Mouse (Mus musculus): ENCODE data around the gene Ankrd34a. TPM values are rescaled to one million over a fixed set of nuclear protein-coding genes. Genes with fewer than 3 reads are reported as not detected.

Gene Ankrd34a
- total RNA-seq, 2 experiments from 2014 or later, result 55.7 to 56.8 TPM

DNA sequence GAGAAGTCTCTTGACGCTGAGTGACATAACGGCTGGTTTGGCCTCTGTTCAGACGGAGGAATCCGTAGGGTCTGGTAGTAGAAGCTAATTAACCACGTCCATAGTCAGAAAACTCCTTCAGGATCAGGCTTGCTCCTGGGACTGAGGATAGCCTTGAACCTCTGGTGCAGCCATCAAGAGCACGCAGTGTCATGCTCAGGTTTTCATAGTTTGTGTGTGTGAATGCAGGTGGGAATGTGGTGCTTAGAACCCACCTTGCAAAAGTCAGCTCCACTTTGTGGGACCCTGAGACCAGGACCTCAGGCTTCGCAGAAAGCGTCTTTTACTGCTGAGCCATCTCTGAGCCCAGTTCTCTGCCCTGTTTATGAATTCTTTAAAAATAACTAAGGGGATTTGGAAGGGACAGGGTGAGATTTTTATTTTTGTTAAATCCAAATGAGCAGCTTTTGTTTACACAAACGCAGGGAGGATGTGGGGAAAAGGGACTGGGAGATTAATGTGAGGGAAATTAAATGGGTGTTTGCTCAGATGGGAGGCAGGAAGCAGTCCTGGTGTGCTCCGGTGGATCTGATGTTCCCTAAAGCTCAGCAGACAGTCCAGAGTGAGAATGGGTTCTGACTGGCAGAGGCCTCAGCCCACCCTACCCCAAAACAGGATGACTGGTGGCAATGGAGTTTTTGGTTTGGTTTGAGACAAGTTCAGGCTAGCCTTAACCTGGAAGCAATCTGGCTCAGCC, 34.3 kb upstream of the Ankrd34a start:
- no peak for DNase-seq (ENCODE audit: low spot score in 2 of 2)

DNA sequence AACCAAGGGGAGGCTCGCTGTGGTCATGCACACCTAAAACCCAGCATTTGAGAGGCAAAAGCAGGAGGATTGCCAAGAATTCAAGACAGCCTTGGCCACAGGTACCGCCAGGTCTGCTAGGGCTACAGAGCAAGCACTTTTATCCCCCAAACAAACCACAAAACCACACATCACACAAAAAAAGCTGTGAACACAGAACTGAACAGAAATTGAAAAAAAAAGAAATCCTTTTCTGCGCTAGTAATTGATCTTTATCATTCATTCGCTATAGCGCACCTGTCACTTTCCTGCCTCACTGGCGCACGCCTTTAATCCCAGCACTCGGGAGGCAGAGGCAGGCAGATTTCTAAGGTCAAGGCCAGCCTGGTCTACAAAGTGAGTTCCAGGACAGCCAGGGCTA, 33.2 kb upstream of the Ankrd34a start:
- DNase-seq (ENCODE audit: low spot score in 2 of 2), result no peak

DNA sequence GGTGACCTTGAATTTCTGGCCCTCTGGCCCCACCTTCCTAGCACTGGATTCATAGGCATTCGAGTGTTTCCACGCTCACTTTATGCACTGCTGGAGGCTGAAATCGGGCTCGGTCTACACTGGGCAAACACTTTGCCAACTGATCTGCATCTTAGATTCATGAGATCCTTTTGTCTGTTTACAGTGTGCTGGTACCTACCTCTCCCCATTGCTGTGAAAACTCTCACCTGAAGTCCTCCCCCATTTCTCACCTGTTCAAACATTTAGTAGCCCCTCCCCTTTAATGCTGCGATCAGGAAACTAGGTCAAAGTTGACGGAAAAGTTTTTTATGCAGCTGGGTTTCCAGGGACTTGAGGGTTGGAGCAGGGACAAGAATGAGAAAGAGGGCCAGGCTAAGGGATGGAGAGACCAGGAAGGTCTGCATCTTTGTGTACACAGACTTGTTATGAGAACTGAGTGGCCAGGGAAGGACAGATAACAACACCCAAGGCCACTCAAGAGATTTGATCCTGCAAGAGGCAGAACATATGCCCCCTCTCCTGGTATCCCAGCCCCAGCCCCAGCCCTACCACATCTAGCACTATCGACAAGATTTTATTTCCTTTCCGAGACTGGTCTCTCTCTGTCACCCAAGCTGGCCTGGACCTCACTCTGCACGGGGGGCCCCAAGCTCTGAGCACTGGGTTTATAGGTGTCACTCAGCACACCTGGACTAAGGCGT, 32.4 kb upstream of the Ankrd34a start:
- no peak for DNase-seq (ENCODE audit: low spot score in 2 of 2)

DNA sequence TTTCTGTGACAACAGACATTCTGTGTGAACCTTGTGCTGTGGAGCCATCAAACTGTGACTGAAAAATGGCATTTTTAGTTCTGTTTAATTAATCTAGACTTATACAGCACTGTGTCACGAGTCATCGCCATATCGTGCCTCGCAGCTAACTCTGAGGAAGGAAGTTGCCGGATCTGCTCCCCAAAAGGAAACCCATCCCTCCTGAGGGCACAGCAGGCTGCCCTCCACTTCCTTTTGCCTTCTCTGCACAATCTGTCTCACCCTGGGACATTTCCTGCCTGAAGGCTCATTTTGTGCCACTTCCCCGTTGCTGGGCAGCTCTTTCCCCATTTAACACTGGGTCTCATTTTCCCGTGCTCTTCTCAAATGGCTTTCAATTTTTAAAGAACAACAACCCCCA, 31.8 kb upstream of the Ankrd34a start:
- no peak for DNase-seq (ENCODE audit: low spot score in 2 of 2)

DNA sequence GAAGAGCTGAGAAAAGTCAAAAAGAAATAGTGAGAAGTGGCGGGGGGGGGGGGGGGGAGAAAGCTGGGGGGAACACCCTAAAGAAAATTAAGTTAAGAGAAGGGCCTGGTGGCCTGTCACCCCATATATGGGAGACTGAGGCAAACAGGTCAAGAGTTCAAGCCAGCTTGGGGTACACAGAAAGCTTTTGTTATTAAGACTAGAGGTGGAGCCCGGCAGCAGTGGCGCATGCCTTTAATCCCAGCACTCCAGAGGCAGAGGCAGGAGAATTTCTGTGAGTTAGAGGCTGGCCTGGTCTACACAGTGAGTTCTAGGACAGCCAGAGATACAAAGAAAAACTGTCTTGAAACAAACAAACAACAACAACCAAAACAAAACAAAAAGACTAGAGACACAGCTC, 31.3 kb upstream of the Ankrd34a start:
- no peak for DNase-seq (ENCODE audit: low spot score in 2 of 2)

DNA sequence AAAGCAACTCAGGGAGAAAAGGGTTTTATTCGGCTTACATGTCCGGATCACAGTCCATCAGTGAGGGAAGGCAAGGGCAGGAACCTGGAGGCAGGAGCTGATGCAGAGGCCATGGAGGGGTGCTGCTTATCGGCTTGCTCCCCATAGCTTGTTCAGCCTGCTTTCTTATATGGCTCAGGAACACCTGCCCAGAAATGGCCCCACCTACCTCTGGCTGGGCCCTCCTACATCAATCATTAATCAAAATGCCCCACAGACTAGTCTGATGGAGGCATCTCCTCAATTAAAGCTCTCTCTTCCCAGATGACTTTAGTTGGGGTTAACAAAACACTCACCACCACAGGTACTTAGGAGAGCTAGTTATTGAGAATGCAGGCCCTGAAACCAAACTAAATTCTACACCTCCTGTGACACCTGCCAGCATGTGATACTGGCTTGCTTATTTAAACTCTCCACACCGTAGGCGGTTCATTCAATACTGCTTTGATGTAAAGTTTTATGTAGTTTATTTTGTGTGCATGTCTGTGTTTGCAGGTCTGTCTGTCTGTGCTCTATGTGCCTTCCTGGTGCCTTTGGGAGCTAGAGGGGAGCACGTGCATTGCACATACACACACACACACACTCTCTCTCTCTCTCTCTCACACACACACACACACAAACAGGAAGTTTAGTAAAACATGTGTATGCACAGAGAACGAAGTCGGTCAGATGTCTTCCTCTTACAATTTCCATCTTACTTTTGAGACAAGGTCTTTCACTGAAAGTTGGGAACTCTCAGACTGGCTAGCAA, 29.6 kb upstream of the Ankrd34a start:
- no peak for DNase-seq (ENCODE audit: low spot score in 2 of 2)

DNA sequence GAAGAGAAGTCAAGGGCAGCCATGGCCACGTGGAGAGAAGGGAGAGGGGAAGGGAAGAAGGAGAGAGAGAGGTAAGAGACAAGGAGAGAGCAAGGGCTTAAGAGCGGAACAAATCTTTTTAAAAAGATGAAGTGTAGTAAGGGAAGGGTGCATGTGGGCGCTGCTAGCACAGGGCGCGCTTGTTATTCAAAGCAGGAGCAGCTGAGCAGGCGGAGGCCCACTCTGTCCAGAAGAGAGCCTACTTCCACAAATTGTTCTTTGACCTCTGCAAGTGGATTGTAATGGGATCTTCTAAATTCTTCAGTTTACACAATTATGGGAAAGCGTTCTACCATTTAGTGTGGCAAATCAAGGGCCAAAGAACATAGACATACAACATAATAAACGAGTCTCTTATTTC, 27.8 kb upstream of the Ankrd34a start:
- DNase-seq (ENCODE audit: low spot score in 2 of 2), result no peak

DNA sequence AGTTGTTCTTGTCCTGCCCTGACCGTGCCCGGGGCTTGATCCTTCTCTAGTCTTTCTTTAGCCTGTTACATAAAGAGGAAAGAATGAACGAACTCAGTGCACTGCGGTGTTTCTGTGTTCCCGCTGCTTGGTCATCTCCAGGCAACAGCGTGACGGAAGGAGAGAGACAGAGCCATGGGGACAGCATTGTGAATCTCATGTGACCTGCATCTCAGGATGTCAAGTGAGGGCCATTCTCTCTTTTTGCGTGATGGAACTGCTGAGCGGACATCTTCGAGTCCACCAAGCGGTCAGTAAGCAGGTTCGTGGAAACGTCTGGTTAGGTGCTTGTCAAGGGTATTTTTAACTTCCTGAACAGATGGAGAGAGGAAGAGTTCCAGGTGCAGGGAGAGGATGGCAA, 26.9 kb upstream of the Ankrd34a start:
- DNase-seq (ENCODE audit: low spot score in 2 of 2), result no peak

DNA sequence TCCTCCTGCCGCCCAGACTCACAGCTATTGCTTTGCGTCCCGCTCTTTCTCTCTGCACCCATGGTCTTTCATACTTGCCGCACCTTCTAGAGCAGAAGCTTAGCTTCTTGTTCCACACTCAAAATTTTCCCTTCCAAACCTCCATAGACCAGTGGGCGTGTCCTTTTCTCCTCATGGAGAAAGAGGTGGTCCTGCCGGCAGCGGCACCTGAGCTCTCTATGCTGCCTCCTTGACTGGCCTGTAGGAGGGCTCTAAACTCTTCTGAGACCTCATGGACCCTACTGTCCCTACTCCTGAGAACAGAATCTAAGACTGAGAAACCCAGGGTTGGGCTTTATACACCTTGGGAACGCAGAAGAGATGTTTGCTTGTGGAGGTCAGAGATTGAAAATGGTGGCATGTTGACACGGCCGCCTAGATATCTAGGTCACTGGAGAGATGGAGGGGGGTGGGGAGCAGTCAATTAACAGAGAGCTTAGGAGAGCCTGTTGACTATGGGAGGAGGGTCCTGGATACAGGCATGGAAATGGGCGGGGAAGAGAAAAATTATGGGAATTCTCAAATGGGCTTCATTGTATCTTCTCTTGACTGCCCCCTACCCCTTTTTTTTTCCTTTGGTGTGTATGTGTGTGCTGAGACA, 26.4 kb upstream of the Ankrd34a start:
- no peak for DNase-seq (ENCODE audit: low spot score in 2 of 2)

DNA sequence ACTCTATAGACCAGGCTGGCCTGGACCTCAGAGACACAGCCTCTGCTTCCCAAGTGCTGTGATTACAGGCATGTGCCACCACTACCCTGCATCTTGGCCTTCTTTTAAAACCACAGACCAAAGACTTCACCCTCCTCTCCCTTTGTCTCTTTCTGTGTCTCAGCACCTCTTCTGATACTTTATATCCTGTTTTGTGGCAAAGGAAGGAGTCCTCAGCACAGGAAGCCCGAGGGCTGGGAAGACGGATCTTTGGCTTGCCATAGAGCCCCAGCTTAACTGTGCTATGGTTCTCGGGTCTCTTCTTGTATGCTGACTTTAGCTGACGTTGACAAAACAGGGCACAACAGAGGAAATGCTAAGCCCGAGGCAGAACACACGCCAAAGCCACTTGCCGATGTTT, 25.8 kb upstream of the Ankrd34a start:
- DNase-seq (ENCODE audit: low spot score in 2 of 2), result no peak

DNA sequence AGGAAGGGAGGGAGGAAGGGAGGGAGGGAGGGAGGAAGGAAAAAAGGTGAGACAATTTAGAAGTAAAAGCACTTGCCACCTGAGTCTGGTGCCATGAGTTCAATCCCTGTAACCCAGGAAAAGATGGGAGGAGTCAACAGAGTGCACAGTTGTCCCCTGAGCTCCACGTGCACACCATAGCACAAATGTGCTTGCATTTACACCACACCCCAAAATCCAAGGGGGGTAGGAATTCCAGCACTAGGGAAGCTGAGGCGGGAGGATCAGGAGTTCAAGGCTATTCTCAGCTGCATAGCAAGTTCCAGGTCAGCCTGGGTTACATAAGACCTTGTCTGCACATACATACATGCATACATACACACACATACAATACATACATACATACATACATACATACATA, 25.1 kb upstream of the Ankrd34a start:
- DNase-seq (ENCODE audit: low spot score in 2 of 2), result no peak

DNA sequence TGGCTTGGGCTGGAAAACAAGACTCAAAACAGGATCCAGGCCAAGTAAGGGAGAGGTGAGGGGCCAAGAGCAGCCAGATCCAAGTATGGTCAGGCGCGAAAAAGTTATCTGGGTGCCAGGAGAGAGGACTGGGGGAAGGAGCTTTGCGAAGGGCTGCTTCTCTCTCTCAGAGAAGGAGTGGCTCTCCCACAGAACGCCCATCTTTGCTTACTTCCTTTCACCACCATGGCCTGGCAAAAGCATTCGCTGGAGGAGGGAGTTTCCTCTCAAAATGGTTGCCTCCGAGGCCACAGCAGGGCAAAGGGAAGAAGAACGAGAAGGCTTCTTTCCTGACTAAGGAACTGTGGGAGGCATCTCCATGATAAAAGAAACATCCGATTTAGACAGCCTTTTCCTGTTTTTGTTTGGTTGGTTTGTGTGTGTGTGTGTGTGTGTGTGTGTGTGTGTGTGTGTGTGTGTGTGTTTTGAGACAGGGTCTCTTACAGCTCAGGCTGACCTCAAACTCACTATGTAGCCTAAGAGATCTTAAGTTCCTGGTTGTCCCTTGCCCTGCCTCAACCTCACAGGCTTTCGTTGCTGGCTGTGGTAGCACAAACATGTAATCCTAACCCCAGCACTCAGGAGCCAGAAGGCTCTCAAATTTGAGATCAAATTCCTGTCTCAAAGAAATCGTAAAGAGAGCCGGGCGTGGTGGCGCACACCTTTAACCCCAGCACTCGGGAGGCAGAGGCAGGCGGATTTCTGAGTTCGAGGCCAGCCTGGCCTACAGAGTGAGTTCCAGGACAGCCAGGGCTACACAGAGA, 24.3 kb upstream of the Ankrd34a start:
- no peak for DNase-seq (ENCODE audit: low spot score in 2 of 2)

DNA sequence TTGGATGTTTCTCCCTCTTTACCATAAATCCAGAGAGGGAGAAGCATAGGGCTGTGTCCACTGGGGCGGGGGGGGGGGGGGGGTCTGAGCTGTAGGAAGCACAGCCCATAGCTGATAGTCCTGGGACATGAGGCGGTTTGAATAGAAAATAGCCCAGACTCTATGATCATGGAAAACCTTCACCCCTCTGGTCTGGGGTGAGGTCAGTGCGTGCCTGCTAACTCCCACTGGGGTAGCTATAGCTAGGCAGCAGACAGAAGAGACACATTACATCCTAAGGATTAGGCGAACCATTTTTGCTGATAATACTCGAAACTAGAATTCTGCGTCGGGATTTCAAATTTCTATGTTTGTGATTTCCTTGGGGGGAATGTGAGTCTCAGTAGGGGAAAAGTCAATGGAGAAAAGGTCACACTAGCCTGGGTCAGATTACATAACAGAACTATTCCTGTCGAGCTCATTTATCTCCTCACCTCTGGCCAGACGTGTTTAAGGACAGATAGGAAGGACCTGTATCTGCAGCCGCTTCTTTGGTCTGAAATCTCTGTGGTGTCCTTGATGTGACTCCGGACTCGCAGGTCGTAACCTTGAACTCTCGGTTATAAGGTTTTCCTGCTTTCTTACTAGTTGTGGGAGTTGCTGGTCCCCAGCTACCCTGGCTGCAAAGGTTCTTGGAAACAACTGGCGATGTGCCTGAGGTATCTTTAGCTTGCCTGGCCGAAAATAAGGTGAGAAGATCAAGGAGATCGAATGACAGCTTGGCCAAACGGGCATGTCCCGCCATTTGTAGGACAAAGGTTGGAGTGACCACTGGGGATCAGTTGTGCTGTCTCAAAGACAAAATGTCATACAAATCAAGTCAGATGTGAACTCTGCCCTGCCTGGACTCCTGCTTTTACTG, 22.6 kb upstream of the Ankrd34a start:
- no peak for DNase-seq (ENCODE audit: low spot score in 2 of 2)

DNA sequence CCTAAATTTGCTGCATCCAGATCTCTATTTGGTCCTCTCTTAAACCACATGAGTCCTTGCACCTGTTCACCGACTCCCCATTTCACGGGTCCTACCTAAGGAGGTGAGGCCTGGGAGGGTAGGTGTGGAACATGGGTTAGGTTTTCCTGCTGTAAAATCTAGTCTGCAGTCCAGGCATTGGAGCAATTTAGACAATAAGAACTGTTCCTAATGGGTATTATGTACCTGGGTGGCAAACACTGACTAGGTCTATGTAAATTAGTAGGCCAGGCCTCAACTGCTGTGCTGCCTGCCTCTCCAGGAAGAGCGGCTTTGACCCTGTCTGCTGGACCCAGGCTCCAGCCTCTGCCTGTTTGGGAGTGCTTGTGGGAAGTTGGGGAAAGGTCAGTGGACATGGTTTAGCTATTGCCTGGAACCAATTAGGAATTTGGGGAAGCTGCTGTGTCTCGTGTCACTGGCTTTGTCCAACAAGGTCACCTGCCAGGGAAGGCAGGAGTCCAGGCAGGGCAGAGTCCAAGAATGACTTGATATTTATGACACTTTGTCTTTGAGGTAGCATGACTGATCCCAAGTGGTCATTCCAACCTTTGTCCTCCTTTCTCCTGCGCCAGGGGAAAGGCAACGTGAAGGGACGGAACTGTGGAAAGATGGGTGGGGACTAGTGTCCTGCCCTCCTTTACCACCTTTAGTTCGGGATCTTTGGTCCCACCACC, 21.0 kb upstream of the Ankrd34a start:
- no peak for DNase-seq (ENCODE audit: low spot score in 2 of 2)

DNA sequence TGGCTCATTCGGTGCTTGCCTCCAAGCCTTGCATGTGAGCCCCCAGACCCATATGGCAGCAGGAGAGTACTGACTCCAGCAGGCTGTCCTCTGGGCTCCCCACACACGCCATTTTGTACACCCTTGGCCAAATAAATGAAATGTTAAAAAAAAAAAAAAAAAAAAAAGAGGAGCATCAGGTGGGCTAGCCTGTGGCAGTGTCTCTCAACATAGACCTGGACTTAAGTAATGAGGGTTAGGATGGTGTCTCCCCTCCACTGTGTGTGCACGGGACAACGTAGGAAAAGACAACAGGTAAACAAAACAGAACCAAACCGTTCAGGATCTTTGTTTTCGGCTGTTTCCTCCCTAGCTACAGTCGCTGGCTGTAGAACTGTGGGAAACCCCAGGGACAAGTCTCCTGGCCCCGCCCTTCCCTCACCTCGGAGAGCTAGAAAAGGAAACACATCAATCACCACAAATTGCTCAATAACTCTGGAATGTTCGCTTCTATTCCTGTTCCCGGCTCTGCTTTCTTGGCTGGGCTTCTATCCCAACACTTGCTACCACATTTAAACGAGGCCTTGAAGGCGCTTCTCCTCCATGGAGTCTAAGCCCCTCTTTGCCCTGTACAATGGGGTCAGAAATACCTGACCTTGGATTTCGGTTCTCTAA, 20.3 kb upstream of the Ankrd34a start:
- DNase-seq (ENCODE audit: low spot score in 2 of 2), result no peak

DNA sequence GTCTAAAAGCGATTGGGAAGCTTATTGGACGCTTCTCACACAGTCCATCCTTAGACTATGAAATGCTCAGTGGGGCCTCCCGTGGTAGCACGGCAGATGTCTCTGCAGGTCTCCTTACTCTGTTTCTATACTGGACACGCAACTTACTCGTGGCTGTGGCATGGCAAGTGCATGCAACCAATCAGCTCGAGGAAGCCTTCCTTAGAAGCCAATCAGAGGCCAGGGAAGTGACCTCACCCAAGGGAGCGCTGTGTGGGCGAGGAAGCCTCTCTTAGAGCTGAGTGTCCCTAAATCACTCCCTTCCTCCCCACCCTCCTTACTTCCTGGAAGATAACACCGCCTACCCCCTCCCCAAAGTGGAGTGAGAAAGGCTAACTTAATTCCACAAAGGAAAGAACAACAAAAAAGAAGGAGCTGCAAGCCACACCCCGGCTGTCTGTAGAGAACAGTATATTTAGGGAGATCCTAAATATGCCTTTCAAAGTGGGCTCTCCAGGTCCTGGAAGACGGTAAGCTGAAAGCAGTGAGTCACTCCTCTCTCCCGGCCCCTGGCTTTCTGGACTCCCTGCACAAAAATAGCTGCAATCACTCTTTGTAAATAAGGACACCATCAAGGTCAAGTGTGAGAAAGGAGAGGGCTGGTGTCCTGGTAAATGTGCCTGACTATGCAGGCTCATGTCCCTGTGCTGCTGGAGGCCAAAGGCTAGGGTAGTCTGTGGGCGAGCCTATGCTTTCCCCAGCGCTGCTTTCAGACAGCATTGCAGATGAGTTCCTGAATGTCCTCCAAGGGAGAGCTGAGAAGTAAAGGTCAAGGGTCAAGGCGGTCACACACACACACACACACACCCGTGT, 19.5 kb upstream of the Ankrd34a start, which contains the start of gene Gm16253:
Gm16253 (plus strand) TSS at position 295 of the 852 bp plus-strand sequence.
- DNase-seq (ENCODE audit: low spot score in 2 of 2), result peak; percentile 75 to 89

DNA sequence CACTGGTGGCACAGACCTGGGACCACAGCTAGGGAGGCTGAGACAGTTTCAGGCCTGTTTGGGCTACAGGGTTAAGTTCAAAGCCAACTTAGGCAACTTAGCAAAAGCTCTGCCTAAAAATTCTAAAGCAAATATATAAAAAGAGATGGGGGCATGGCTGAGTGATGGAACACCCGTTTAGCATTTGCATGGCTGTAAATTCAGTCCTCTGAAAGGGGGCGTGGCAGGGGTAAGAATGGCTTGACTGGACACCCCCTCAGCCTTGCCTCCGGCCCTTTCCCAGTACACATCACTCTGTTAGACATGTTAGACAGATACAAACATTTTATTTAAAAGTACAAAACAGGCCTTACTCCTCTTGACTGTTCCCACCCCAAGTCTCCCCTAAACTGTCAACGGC, 18.9 kb upstream of the Ankrd34a start:
- no peak for DNase-seq (ENCODE audit: low spot score in 2 of 2)
